Mouse (Mus musculus): ENCODE measurements around the gene Olfr875. TPM values are rescaled to one million over a fixed set of nuclear protein-coding genes. Genes with fewer than 3 reads are reported as not detected.

Olfr875 gene
- polyA plus RNA-seq (2014; fragmentation: Nextera tagmentation; extraction: Ambion mirVana), result not detected in 2 replicates

DNA sequence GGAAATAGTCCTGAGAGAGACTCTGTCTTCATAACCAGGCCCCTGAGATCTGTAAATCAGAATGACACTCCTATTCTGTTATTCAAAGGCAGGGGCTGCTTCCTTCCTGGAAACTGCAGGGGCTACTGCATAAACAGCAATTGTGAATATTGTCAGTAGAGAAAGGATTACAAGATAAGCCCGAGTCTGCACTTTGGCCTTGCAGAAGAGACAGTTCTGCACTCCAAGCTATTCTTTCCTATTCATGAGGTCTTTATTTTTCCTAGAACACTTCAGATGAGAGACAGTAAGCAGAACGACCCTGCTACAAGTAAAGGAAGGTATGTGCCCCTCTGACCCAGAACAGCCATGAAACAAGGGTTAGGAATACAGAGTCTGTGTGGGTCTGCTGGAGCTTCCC, at the start of gene Olfr875:
Gene Olfr875 (plus strand): TSS at position 99 of the 400 bp plus-strand sequence.
- H3K27ac ChIP-seq (ENCODE audit: low read depth, low read length), result no peak within 1 kb of the TSS
- WGBS (ENCODE audit: insufficient replicate concordance), result 30% methylated on average over 2 of the region's 2 CpGs

DNA sequence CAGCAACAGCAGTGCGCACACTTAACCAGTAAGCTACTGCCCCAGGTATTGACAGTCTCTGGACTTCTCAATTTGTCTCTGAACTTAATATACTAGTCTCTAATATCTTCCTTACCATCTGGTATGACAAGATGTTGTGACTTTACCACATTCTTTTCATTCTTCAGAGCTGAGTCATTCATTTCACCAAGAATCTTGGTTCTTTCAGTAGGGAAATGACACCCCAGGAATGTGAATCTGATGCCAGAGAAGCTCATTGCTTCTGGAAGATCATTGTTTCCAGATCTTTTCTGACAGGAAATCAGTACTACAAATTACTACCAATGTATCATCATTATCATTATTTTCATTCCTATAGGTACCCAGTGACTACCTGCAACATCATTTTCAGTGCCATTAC, 37.3 kb upstream of the Olfr875 start:
- no peaks in the 10 kb centered on the region for H3K9me3 ChIP-seq (replicated peaks; ENCODE audit: control insufficient read depth, low read length)
- no peaks in the 10 kb centered on the region for H3K36me3 ChIP-seq (ENCODE audit: control insufficient read depth, insufficient read depth, low read length)
- H3K27ac ChIP-seq (ENCODE audit: low read depth, low read length), result no peak overlapping the region
- no peak for ATAC-seq (replicated peaks; ENCODE audit: insufficient number of reproducible peaks, low FRiP score, low TSS enrichment)
- H3K4me2 ChIP-seq, result no peak overlapping the region
- WGBS (ENCODE audit: insufficient replicate concordance), result 90% methylated on average over 1 of the region's 1 CpGs
- no peaks in the 10 kb centered on the region for H3K4me1 ChIP-seq (ENCODE audit: control insufficient read depth, insufficient read depth, low read length)
- H3K27me3 ChIP-seq (ENCODE audit: control insufficient read depth, insufficient read depth, low read length), result no peaks in the 10 kb centered on the region
- no peak overlapping the region for H3K4me3 ChIP-seq (ENCODE audit: low read depth, low read length)
- no peak overlapping the region for H3K9ac ChIP-seq (ENCODE audit: low read depth, low read length)

More for the DNA sequence above, at the start of gene Olfr875:
- ATAC-seq (replicated peaks; ENCODE audit: insufficient number of reproducible peaks, low FRiP score, low TSS enrichment), result peak; percentile 46; the same call in 1 of the 2 replicates
- no peak within 1 kb of the TSS for H3K4me3 ChIP-seq (ENCODE audit: low read depth, low read length)
- H3K4me1 ChIP-seq (ENCODE audit: control insufficient read depth, insufficient read depth, low read length), result no peaks in the 10 kb centered on the region
- H3K9me3 ChIP-seq (replicated peaks; ENCODE audit: control insufficient read depth, low read length), result no peaks in the 10 kb centered on the region
- H3K36me3 ChIP-seq (ENCODE audit: control insufficient read depth, insufficient read depth, low read length), result no peaks in the 10 kb centered on the region
- H3K9ac ChIP-seq (ENCODE audit: low read depth, low read length), result no peak within 1 kb of the TSS
- H3K4me2 ChIP-seq, result no peak within 1 kb of the TSS
- H3K27me3 ChIP-seq (ENCODE audit: control insufficient read depth, insufficient read depth, low read length), result no peaks in the 10 kb centered on the region

DNA sequence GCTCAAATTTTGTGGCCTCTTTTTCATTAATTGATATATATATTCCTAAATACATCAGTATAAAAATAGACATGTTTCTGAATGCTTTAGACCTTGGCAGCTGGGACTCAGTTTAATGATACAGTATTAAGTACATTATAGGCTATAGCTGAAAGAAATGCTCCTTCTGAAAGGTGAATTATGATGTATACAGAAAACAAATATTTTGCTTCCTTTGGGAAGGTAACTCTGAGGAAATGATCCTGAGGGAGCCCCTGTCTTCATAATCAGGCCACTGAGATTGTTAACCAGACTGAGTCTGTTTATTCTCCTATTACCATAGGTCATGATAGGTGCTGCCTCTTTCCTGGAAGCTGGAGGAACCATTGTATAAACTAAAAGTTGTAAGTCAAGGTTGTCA, 26.9 kb upstream of the Olfr875 start, which contains the start of gene Olfr874:
Gene Olfr874 (plus strand): TSS at position 301 of the 400 bp plus-strand sequence.
- Histone ChIP-seq H3K27me3 (ENCODE audit: control insufficient read depth, insufficient read depth, low read length) (no peaks in the 10 kb centered on the region), H3K9me3 (replicated peaks; ENCODE audit: control insufficient read depth, low read length) (no peaks in the 10 kb centered on the region), H3K4me3 (ENCODE audit: low read depth, low read length) (no peak within 1 kb of the TSS), H3K27ac (ENCODE audit: low read depth, low read length) (no peak within 1 kb of the TSS), H3K4me1 (ENCODE audit: control insufficient read depth, insufficient read depth, low read length) (no peaks in the 10 kb centered on the region), H3K9ac (ENCODE audit: low read depth, low read length) (no peak within 1 kb of the TSS), H3K36me3 (ENCODE audit: control insufficient read depth, insufficient read depth, low read length) (no peaks in the 10 kb centered on the region), H3K4me2 (no peak within 1 kb of the TSS)
- no peak for ATAC-seq (replicated peaks; ENCODE audit: insufficient number of reproducible peaks, low FRiP score, low TSS enrichment)

DNA sequence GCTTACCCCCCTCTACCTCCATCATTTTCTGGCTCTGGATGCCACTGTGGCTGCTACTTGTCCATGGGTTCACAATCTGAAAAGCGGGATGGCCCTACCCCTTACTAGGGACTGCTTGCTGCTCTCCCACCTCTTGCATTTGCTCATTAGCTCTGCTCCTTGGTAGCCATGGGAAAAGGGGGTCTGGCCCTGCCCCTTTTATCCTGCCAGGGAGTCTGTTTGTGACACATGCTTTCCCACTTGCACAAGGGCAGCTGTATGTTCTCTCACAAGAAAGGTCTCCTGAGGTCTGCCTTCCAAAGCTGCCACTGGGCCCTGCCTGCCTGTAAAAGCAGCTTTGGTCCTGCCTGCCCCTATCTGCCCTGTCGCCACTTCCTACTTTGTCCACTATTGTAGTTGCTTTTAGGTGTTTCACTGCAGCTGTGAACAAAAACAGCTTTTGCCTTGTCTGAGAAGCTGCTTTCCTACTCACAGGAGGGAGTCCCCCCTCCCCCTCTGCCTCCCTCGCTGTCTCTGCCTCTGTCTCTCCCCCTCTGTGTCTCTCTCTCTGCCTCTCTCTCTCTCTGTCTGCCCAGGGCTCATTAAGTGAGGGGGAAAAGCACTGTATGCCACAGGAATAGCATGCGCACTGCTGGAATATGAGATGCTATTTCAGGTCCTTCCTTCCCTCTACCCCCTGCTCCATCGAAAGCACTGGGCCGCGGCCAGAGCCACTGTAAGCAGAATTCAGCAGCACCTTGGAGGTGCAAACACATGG, 21.2 kb upstream of the Olfr875 start:
- WGBS (ENCODE audit: insufficient replicate concordance), result 32% methylated on average over 7 of the region's 7 CpGs
- no peaks in the 10 kb centered on the region for H3K4me1 ChIP-seq (ENCODE audit: control insufficient read depth, insufficient read depth, low read length)
- peak overlapping the region; percentile 19 for H3K4me2 ChIP-seq
- no peak overlapping the region for H3K27ac ChIP-seq (ENCODE audit: low read depth, low read length)
- no peak; the same call in 1 of the 2 replicates for ATAC-seq (replicated peaks; ENCODE audit: insufficient number of reproducible peaks, low FRiP score, low TSS enrichment)
- H3K27me3 ChIP-seq (ENCODE audit: control insufficient read depth, insufficient read depth, low read length), result no peaks in the 10 kb centered on the region
- H3K36me3 ChIP-seq (ENCODE audit: control insufficient read depth, insufficient read depth, low read length), result no peaks in the 10 kb centered on the region
- no peaks in the 10 kb centered on the region for H3K9me3 ChIP-seq (replicated peaks; ENCODE audit: control insufficient read depth, low read length)
- no peak overlapping the region for H3K9ac ChIP-seq (ENCODE audit: low read depth, low read length)
- H3K4me3 ChIP-seq (ENCODE audit: low read depth, low read length), result no peak overlapping the region

DNA sequence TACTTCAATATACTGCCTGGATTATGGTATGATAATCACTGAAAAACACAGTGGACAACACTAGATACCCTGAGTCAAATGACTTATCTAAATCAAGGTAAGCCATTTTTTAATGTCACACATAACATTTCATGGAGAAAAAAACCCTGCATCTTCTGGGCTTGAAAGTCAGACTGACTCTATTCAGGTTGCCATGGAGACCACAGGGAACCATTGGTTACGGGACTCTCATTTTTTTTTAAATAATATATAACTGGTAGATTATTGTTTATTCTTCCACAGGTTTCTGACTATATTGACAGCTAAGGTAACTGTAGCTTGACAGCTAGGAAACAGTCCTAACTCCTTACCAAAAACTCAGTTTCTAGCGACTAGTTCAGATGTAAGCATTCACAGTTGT, 20.2 kb upstream of the Olfr875 start:
- H3K4me1 ChIP-seq (ENCODE audit: control insufficient read depth, insufficient read depth, low read length), result no peaks in the 10 kb centered on the region
- H3K9me3 ChIP-seq (replicated peaks; ENCODE audit: control insufficient read depth, low read length), result no peaks in the 10 kb centered on the region
- no peak overlapping the region for H3K4me3 ChIP-seq (ENCODE audit: low read depth, low read length)
- H3K4me2 ChIP-seq, result no peak overlapping the region
- 74% methylated on average over 2 of the region's 2 CpGs for WGBS (ENCODE audit: insufficient replicate concordance)
- H3K9ac ChIP-seq (ENCODE audit: low read depth, low read length), result no peak overlapping the region
- no peak overlapping the region for H3K27ac ChIP-seq (ENCODE audit: low read depth, low read length)
- H3K27me3 ChIP-seq (ENCODE audit: control insufficient read depth, insufficient read depth, low read length), result no peaks in the 10 kb centered on the region
- H3K36me3 ChIP-seq (ENCODE audit: control insufficient read depth, insufficient read depth, low read length), result no peaks in the 10 kb centered on the region
- no peak for ATAC-seq (replicated peaks; ENCODE audit: insufficient number of reproducible peaks, low FRiP score, low TSS enrichment)

DNA sequence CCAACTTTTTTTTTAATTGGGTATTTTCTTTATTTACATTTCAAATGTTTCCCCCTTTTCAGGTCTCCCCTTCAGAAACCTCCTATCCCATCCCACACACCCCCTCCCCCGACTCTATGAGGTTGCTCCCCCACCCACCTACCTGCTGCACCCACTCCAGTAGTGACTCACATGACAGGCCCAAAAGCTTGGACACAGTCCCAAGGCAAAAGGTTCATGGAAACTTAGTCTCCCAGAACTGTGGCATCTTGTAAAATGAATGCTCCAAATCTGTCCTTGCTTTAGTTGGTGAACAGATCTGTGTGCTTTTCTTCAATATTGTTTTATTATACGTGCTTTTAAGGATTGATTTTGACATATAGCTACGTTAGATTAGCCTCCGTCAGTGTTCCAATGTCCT, 19.7 kb upstream of the Olfr875 start:
- no peaks in the 10 kb centered on the region for H3K4me1 ChIP-seq (ENCODE audit: control insufficient read depth, insufficient read depth, low read length)
- H3K4me2 ChIP-seq, result no peak overlapping the region
- no peak overlapping the region for H3K4me3 ChIP-seq (ENCODE audit: low read depth, low read length)
- no peaks in the 10 kb centered on the region for H3K27me3 ChIP-seq (ENCODE audit: control insufficient read depth, insufficient read depth, low read length)
- WGBS (ENCODE audit: insufficient replicate concordance), result 67% methylated on average over 4 of the region's 4 CpGs
- ATAC-seq (replicated peaks; ENCODE audit: insufficient number of reproducible peaks, low FRiP score, low TSS enrichment), result no peak
- H3K9ac ChIP-seq (ENCODE audit: low read depth, low read length), result no peak overlapping the region
- no peak overlapping the region for H3K27ac ChIP-seq (ENCODE audit: low read depth, low read length)
- H3K9me3 ChIP-seq (replicated peaks; ENCODE audit: control insufficient read depth, low read length), result no peaks in the 10 kb centered on the region
- no peaks in the 10 kb centered on the region for H3K36me3 ChIP-seq (ENCODE audit: control insufficient read depth, insufficient read depth, low read length)

DNA sequence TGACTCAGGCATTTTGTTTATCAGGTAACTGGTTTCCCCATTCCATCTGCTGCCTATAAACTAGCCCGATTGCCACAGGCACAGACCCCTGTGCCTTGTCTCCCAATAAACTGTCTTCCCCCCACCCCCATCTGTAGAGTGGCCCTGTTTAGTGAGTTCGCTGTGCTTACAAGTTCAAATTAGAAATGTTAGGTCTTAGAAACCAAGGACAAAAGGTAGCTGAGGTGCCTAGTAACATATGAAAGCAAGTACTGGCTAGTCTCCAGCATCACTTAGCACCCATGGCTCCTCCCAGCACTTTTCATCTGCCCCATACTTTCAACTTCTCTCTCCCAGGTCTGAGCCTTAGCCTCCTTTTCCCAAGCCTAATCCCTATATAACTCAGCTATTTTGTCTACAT, 9.9 kb upstream of the Olfr875 start:
- no peaks in the 10 kb centered on the region for H3K4me1 ChIP-seq (ENCODE audit: control insufficient read depth, insufficient read depth, low read length)
- no peaks in the 10 kb centered on the region for H3K9me3 ChIP-seq (replicated peaks; ENCODE audit: control insufficient read depth, low read length)
- H3K9ac ChIP-seq (ENCODE audit: low read depth, low read length), result no peak overlapping the region
- no peak overlapping the region for H3K4me3 ChIP-seq (ENCODE audit: low read depth, low read length)
- no peaks in the 10 kb centered on the region for H3K36me3 ChIP-seq (ENCODE audit: control insufficient read depth, insufficient read depth, low read length)
- H3K27ac ChIP-seq (ENCODE audit: low read depth, low read length), result no peak overlapping the region
- no peaks in the 10 kb centered on the region for H3K27me3 ChIP-seq (ENCODE audit: control insufficient read depth, insufficient read depth, low read length)
- WGBS (ENCODE audit: insufficient replicate concordance), result 74% methylated on average over 2 of the region's 2 CpGs
- no peak overlapping the region for H3K4me2 ChIP-seq
- ATAC-seq (replicated peaks; ENCODE audit: insufficient number of reproducible peaks, low FRiP score, low TSS enrichment), result no peak

DNA sequence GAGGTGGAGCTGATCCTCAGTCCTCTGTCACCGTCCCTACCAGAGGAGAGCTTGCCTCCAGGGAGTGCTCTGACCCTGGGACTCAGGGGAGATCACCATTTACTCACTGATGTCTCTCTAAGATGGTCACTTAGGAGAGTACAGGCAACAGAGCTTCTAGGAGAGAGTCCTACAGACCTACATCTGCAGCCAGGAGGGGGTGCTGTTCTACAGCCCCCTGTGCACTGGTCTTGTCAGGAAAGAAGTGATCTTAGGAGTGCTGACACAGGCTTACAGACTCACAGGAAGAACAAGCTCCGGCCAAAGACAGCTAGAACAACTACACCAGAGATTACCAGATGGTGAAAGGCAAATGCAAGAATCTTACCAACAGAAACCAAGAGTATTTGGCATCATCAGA, 9.1 kb upstream of the Olfr875 start:
- Histone ChIP-seq H3K4me3 (ENCODE audit: low read depth, low read length) (no peak overlapping the region), H3K27ac (ENCODE audit: low read depth, low read length) (no peak overlapping the region), H3K4me1 (ENCODE audit: control insufficient read depth, insufficient read depth, low read length) (no peaks in the 10 kb centered on the region), H3K36me3 (ENCODE audit: control insufficient read depth, insufficient read depth, low read length) (no peaks in the 10 kb centered on the region), H3K4me2 (no peak overlapping the region), H3K9me3 (replicated peaks; ENCODE audit: control insufficient read depth, low read length) (no peaks in the 10 kb centered on the region), H3K9ac (ENCODE audit: low read depth, low read length) (no peak overlapping the region), H3K27me3 (ENCODE audit: control insufficient read depth, insufficient read depth, low read length) (no peaks in the 10 kb centered on the region)
- 34% methylated on average over 2 of the region's 2 CpGs for WGBS (ENCODE audit: insufficient replicate concordance)
- ATAC-seq (replicated peaks; ENCODE audit: insufficient number of reproducible peaks, low FRiP score, low TSS enrichment), result no peak

DNA sequence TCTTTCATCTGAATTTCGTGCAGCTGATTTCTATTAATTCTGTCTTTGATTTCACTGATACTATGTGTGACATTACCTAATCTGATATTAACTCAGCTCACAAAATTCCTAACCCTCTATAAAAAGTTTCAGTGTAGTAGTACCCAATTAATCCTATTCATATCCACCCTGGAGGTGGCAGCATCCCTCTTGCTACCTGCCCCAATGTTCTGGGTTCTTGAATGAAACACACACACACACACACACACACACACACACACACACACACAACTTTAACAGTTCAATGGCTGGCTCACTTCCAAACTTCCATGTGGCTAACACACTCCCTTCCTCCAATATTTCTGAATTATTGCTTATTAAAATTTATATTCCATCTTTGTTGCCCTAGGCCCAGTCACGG, 996 bp upstream of the Olfr875 start:
- Histone ChIP-seq H3K27me3 (ENCODE audit: control insufficient read depth, insufficient read depth, low read length) (no peaks in the 10 kb centered on the region), H3K9me3 (replicated peaks; ENCODE audit: control insufficient read depth, low read length) (no peaks in the 10 kb centered on the region), H3K27ac (ENCODE audit: low read depth, low read length) (no peak overlapping the region), H3K4me2 (no peak overlapping the region), H3K36me3 (ENCODE audit: control insufficient read depth, insufficient read depth, low read length) (no peaks in the 10 kb centered on the region), H3K9ac (ENCODE audit: low read depth, low read length) (no peak overlapping the region), H3K4me1 (ENCODE audit: control insufficient read depth, insufficient read depth, low read length) (no peaks in the 10 kb centered on the region), H3K4me3 (ENCODE audit: low read depth, low read length) (no peak overlapping the region)
- 61% methylated on average over 2 of the region's 2 CpGs for WGBS (ENCODE audit: insufficient replicate concordance)
- no peak for ATAC-seq (replicated peaks; ENCODE audit: insufficient number of reproducible peaks, low FRiP score, low TSS enrichment)
